Mouse (Mus musculus) E14TG2a.4 (cell line): Measurements from ENCODE around the gene Sdccag8.

Experiments
- CTCF ChIP-seq: conservative IDR thresholded peaks from 2 replicates; pipeline ENCODE4 v1.5.1; 2014; ENCODE audit warnings: low read length
- POU5F1 ChIP-seq: IDR thresholded peaks from 2 replicates; pipeline ENCODE4 v1.6.1; 2014; ENCODE audit warnings: low read length, borderline replicate concordance

DNA sequence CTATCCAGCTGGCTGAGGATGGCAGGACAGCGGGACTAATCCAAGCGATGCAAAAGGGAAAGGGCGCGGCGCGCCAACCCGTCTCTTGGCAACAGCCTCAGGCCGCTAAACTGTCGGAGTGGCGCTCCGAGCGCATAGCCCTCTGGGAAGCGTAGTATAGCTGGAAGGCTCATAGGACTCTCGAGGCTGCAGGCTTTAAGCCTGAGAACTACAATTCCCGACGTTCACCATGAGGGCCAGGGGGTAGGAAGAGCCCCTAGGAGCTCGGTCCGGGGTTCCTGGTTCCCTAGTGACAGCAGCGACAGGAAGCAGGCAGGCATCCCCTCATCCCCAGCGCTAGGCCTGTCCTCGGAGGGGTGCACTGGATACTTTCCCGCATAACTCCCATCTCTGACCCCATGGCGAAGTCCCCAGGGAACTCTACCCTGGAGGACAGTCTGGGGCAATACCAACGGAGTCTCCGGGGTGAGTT, at the start of gene Sdccag8:
- TF ChIP-seq CTCF (no peak), POU5F1 (no peak)
